Comparison of ENCODE assay signal across 8 mouse cellular contexts in the genomic region with DNA sequence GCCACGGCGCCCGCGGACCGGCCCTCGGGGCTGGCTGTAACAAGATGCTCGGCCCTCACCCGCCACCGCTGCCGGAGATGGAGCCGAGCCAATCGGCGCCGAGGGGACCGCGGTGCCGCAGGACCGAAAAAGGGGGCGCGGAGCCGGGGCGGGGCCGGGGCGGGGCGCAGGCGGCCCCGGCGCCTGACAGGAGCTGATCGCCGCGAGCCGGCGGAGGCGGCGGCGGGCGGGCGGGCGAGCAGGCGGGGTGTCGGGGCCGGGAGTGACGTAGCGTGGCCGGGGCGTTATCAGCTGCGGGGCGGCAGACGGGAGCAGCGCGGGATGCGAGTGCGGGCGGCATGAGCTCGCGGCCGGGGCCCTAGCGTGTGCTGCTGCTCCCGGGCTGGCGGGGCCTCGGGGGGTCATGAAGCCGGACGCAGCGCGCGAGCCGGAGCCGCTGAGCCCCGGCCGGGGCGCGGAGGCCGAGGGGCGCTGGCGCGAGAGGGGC. TPM values are rescaled to one million over a fixed set of nuclear protein-coding genes. Genes with fewer than 3 reads are reported as not detected.
DNase-seq lines count a peak whose midpoint lies in the region; ATAC-seq and TF ChIP-seq lines count a peak whose summit lies in the region.

A gene (plus strand): TSS at position 304 of the 487 bp plus-strand sequence.

- in situ Hi-C loops in CH12.LX (cut with MboI; ENCODE audit: low pct_ligation_motif_present, low pct_unique_long_range_greater_than_20kb, low sequenced_read_pairs) = loop anchor here (25.0 kb wide), 1 partner anchor 403 kb away; no protein-coding TSS in a partner anchor

- under 1% methylated on average over 49 of the region's 76 CpGs for WGBS in forebrain, embryonic 13.5 days
- under 1% methylated on average over 60 of the region's 76 CpGs for WGBS in heart, postnatal 0 days
- WGBS in olfactory bulb, adult 2 months = under 1% methylated on average over 68 of the region's 76 CpGs

- peaks cover 3 to 18% of the 10 kb centered on the region in 2 experiments for H3K36me3 ChIP-seq in CH12.LX (replicated peaks in 1 of 2; ENCODE audit: control insufficient read depth in 1 of 2, insufficient read depth in 1 of 2, low read length in 1 of 2)
- H3K36me3 ChIP-seq in forebrain, embryonic 13.5 days (ENCODE audit: poor library complexity, severe bottlenecking) = peaks cover 15% of the 10 kb centered on the region
- H3K36me3 ChIP-seq in heart, postnatal 0 days (replicated peaks; ENCODE audit: control insufficient read depth, insufficient read depth, low read length) = peaks cover 4% of the 10 kb centered on the region; the same call in 1 of the 2 replicates

- TF ChIP-seq CTCF in CH12.LX (conservative IDR thresholded peaks at IDR 0.05 in 1 of 2, IDR thresholded peaks at IDR 0.05 in 1 of 2; ENCODE audit: low read depth in 2 of 2, low read length in 2 of 2) = no peak
- no peak for TF ChIP-seq CTCF in heart, postnatal 0 days (IDR thresholded peaks at IDR 0.05; ENCODE audit: low read depth)
- no peak for TF ChIP-seq CTCF in olfactory bulb, adult 2 months (IDR thresholded peaks at IDR 0.05; ENCODE audit: insufficient read depth, low read depth, low read length)

- DNase-seq in CH12.LX (ENCODE audit: extremely low read depth) = no peak
- peak; percentile 23 for DNase-seq in c-Kit-positive CD71-positive TER-119-negative erythroid progenitor cells, embryonic 14.5 days (ENCODE audit: low read depth)
- peak; percentile 38 for DNase-seq in heart, postnatal 0 days (ENCODE audit: low spot score)
- DNase-seq in kidney, postnatal 36 days = peak; percentile 62 to 82
- peak; percentile 58 to 67 for DNase-seq in lung, adult 18-20 months
- peak; percentile 55 to 69 for DNase-seq in thymus, postnatal 36 days

- H3K9ac ChIP-seq in CH12.LX (ENCODE audit: insufficient read depth, low read depth) = no peak within 1 kb of the TSS
- H3K9ac ChIP-seq in forebrain, embryonic 13.5 days = peak within 1 kb of the TSS; percentile 96
- H3K9ac ChIP-seq in heart, postnatal 0 days (replicated peaks; ENCODE audit: low read depth, low read length) = peak within 1 kb of the TSS; percentile 78

- no peak for TF ChIP-seq RAD21 in CH12.LX (IDR thresholded peaks at IDR 0.05; ENCODE audit: low read depth, low read length)

- peak within 1 kb of the TSS in 1 of 3 experiments; percentile 52 for H3K4me3 ChIP-seq in CH12.LX (replicated peaks in 1 of 3; ENCODE audit: low read depth in 2 of 3, low read length in 2 of 3, poor library complexity in 1 of 3)
- H3K4me3 ChIP-seq in forebrain, embryonic 13.5 days = peak within 1 kb of the TSS; percentile 83
- peak within 1 kb of the TSS; percentile 86 for H3K4me3 ChIP-seq in heart, postnatal 0 days (ENCODE audit: low read depth, low read length)
- peak within 1 kb of the TSS; percentile 80 for H3K4me3 ChIP-seq in olfactory bulb, adult 2 months (ENCODE audit: insufficient read depth, low read depth, low read length)

- H3K27ac ChIP-seq in CH12.LX (ENCODE audit: insufficient read depth, low read depth) = no peak within 1 kb of the TSS
- peak within 1 kb of the TSS; percentile 90 for H3K27ac ChIP-seq in forebrain, embryonic 13.5 days
- H3K27ac ChIP-seq in heart, postnatal 0 days (ENCODE audit: low read depth) = peak within 1 kb of the TSS; percentile 77
- H3K27ac ChIP-seq in olfactory bulb, adult 2 months (ENCODE audit: insufficient read depth, low read depth, low read length) = peak within 1 kb of the TSS; percentile 26; the same call in 1 of the 2 replicates

- ATAC-seq in forebrain, embryonic 13.5 days = peak; percentile 89
- ATAC-seq in heart, postnatal 0 days (ENCODE audit: insufficient read depth, low read depth) = peak; percentile 81

- no peaks in the 10 kb centered on the region for H3K27me3 ChIP-seq in CH12.LX (replicated peaks)
- peaks cover 9% of the 10 kb centered on the region; the same call in 1 of the 2 replicates for H3K27me3 ChIP-seq in forebrain, embryonic 13.5 days
- H3K27me3 ChIP-seq in heart, postnatal 0 days (ENCODE audit: control insufficient read depth, insufficient read depth, low read length) = 0 out of 2 replicates have a peak, but pooled peaks cover 4% of the 10 kb centered on the region

- peak within 1 kb of the TSS; percentile 25; the same call in 1 of the 2 replicates for H3K4me2 ChIP-seq in CH12.LX (ENCODE audit: insufficient read depth, low read depth, poor library complexity, severe bottlenecking)
- peak within 1 kb of the TSS; percentile 83 for H3K4me2 ChIP-seq in forebrain, embryonic 13.5 days
- H3K4me2 ChIP-seq in heart, postnatal 0 days (ENCODE audit: low read depth, low read length) = peak within 1 kb of the TSS; percentile 93

- TF ChIP-seq EP300 in CH12.LX (IDR thresholded peaks at IDR 0.05; ENCODE audit: low read length) = no peak
- TF ChIP-seq EP300 in heart, postnatal 0 days (IDR thresholded peaks at IDR 0.05; ENCODE audit: low read depth) = no peak

- no peaks in the 10 kb centered on the region for H3K4me1 ChIP-seq in CH12.LX (ENCODE audit: control insufficient read depth in 1 of 2, insufficient read depth in 2 of 2)
- peaks cover 18% of the 10 kb centered on the region; the same call in 1 of the 2 replicates for H3K4me1 ChIP-seq in forebrain, embryonic 13.5 days
- no peaks in the 10 kb centered on the region for H3K4me1 ChIP-seq in heart, postnatal 0 days (ENCODE audit: control insufficient read depth, insufficient read depth)
- no peaks in the 10 kb centered on the region for H3K4me1 ChIP-seq in olfactory bulb, adult 2 months (ENCODE audit: control insufficient read depth, insufficient read depth, low read length)

- H3K79me2 ChIP-seq in CH12.LX (replicated peaks; ENCODE audit: control insufficient read depth, extremely low read depth, insufficient read depth, poor library complexity, severe bottlenecking) = no peaks in the 10 kb centered on the region

- dilution Hi-C loops in CH12.LX (cut with MboI; ENCODE audit: extremely low pct_ligation_motif_present, extremely low pct_unique_long_range_greater_than_20kb, low sequenced_read_pairs) = no loop called here

- H3K9me3 ChIP-seq in CH12.LX (replicated peaks; ENCODE audit: low read length) = peaks cover 8% of the 10 kb centered on the region
- H3K9me3 ChIP-seq in forebrain, embryonic 13.5 days (replicated peaks) = no peaks in the 10 kb centered on the region
- H3K9me3 ChIP-seq in heart, postnatal 0 days (replicated peaks; ENCODE audit: control insufficient read depth, low read length) = no peaks in the 10 kb centered on the region

- TF ChIP-seq POLR2A in CH12.LX (IDR thresholded peaks at IDR 0.05; ENCODE audit: low read depth, low read length) = no peak
- no peak for TF ChIP-seq POLR2A in olfactory bulb, adult 2 months (IDR thresholded peaks at IDR 0.05; ENCODE audit: insufficient read depth, low read depth, low read length)

TF ChIP-seq in CH12.LX, 34 proteins besides CTCF, POLR2A, EP300 and RAD21:
- no peak for TF ChIP-seq JUND (conservative IDR thresholded peaks at IDR 0.05; ENCODE audit: low read depth, low read length)
- TF ChIP-seq USF1 (IDR thresholded peaks at IDR 0.05; ENCODE audit: low read depth, low read length) = no peak
- no peak for TF ChIP-seq ELF1 (IDR thresholded peaks at IDR 0.05; ENCODE audit: low read depth, low read length)
- no peak for TF ChIP-seq JUN (IDR thresholded peaks at IDR 0.05; ENCODE audit: insufficient read depth, low read depth, low read length)
- no peak for TF ChIP-seq SMC3 (IDR thresholded peaks at IDR 0.05; ENCODE audit: low read depth, low read length)
- TF ChIP-seq PAX5 (IDR thresholded peaks at IDR 0.05; ENCODE audit: low read length) = no peak
- no peak for TF ChIP-seq CHD2 (IDR thresholded peaks at IDR 0.05; ENCODE audit: low read length)
- no peak for TF ChIP-seq ZNF384 (IDR thresholded peaks at IDR 0.05; ENCODE audit: low read depth, low read length)

RNA-seq across cellular contexts. Expression of the gene that starts here (rescaled TPM):
- 2.3 and 4.6 TPM in 2 replicates for total RNA-seq in CH12.LX (2012; rRNA removed)
- 2.5 and 2.7 TPM in 2 replicates for total RNA-seq in CH12.LX (2014; rRNA removed)
- polyA plus RNA-seq in CH12.LX (2012; ENCODE audit: insufficient read length, low read depth) = 3.3 and 3.7 TPM in 2 replicates
- 22.4 and 26.0 TPM in 2 replicates for polyA plus RNA-seq in forebrain, embryonic 13.5 days (2015; fragmentation: Nextera tagmentation; extraction: Ambion mirVana)
- total RNA-seq in heart, postnatal 0 days (2014; rRNA removed; ENCODE audit: low replicate concordance) = 17.8 and 18.0 TPM in 2 replicates
- 3.9 and 4.7 TPM in 2 replicates for polyA plus RNA-seq in heart, postnatal 0 days (2015; fragmentation: Nextera tagmentation; extraction: Ambion mirVana)
- not detected in 2 replicates for polyA plus RNA-seq in olfactory bulb, adult 2 months (2012; ENCODE audit: insufficient read depth, insufficient read length, low replicate concordance, missing spikeins)

Comparison
In these comparisons a context has a peak if more than half of its experiments do, and no peak if none do; other contexts are left out.
1. H3K4me2 ChIP-seq: peak in every context shown above with its lines; median percentile 93 in heart, postnatal 0 days; 83 in forebrain, embryonic 13.5 days; 25 in CH12.LX.